Mouse (Mus musculus) heart, embryonic 11.5 days (tissue): ENCODE data around the gene Agps. TPM values are rescaled to one million over a fixed set of nuclear protein-coding genes. Genes with fewer than 3 reads are reported as not detected.

Source experiments
- ATAC-seq: fragments of 200-750 bp; cut with Nextera tagmentation; replicated peaks from 2 replicates; pipeline ENCODE4 v1.8.0; 2017; ENCODE audit warnings: moderate library complexity; ENCODE audit not compliant: insufficient number of reproducible peaks, low FRiP score, low TSS enrichment
- H3K27ac ChIP-seq: fragments of 300-500 bp; sonication (generic); 2 replicates; pipeline ENCODE4 v1.5.1; 2014; ENCODE audit warnings: mild to moderate bottlenecking, low read depth, low read length
- H3K27me3 ChIP-seq: fragments of 300-500 bp; sonication (generic); 2 replicates; pipeline ENCODE4 v1.6.1; 2014; ENCODE audit warnings: mild to moderate bottlenecking, low read length, mixed read lengths; ENCODE audit not compliant: control insufficient read depth, insufficient read depth
- H3K36me3 ChIP-seq: fragments of 300-500 bp; sonication (generic); 2 replicates; pipeline ENCODE4 v1.6.1; 2014; ENCODE audit warnings: mild to moderate bottlenecking, low read length, moderate library complexity, mixed read lengths; ENCODE audit not compliant: control insufficient read depth, insufficient read depth
- H3K4me1 ChIP-seq: fragments of 300-500 bp; sonication (generic); 2 replicates; pipeline ENCODE4 v1.6.1; 2014; ENCODE audit warnings: low read length; ENCODE audit not compliant: control insufficient read depth, insufficient read depth
- H3K4me2 ChIP-seq: fragments of 300-500 bp; sonication (generic); 2 replicates; pipeline ENCODE4 v1.6.1; 2014; ENCODE audit warnings: mild to moderate bottlenecking, moderate library complexity
- H3K4me3 ChIP-seq: fragments of 300-500 bp; sonication (generic); 2 replicates; pipeline ENCODE4 v1.5.1; 2014; ENCODE audit warnings: low read depth, low read length
- H3K9ac ChIP-seq: fragments of 300-500 bp; sonication (generic); 2 replicates; pipeline ENCODE4 v1.6.1; 2014; ENCODE audit warnings: mild to moderate bottlenecking, low read depth, low read length, moderate library complexity
- H3K9me3 ChIP-seq: fragments of 300-500 bp; sonication (generic); replicated peaks from 2 replicates; pipeline ENCODE4 v1.6.1; 2016; ENCODE audit warnings: low read length; ENCODE audit not compliant: control insufficient read depth
- whole genome bisulfite sequencing: fragments of 180-500 bp; shearing (Covaris S2); extraction: QIAGEN DNeasy Blood & Tissue Kit; methylation state at CpG from one replicate; pipeline ENCODE4 v1.1.7; 2014; ENCODE audit not compliant: insufficient replicate concordance; 5-methylcytosine and 5-hydroxymethylcytosine counted together
- polyA plus RNA-seq: library from polyadenylated mRNA; unstranded; fragments of >200 nt; fragmentation: Nextera tagmentation; extraction: Ambion mirVana; gene quantifications from 2 replicates; pipeline ENCODE4 v1.2.1, GENCODE M21; 2014

The Agps gene
- polyA plus RNA-seq, 1 experiment from 2014 or later, result 29.2 TPM

DNA sequence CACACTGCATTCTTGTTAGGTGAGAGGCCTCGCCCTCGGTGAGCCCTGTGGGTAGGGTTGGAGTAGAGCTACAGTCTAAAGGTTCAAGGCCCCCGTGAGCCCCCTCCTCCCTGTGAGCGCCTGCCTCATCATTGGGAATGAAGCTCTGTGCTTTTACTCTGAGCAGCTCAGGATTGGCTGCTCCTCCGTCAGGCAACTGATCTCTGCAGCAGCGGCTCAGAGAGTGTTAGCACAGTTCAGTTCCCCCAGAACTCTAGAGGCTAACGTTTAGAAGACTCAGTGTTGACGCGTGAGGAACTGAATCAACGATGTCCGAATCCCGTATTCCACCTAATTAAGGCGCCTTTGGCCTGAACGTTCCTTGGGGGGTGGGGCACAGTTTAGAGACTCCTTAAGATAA, 123.7 kb downstream of the Agps start:
- no peaks in the 10 kb centered on the region for H3K27me3 ChIP-seq
- 42% methylated on average over 14 of the region's 14 CpGs for WGBS

DNA sequence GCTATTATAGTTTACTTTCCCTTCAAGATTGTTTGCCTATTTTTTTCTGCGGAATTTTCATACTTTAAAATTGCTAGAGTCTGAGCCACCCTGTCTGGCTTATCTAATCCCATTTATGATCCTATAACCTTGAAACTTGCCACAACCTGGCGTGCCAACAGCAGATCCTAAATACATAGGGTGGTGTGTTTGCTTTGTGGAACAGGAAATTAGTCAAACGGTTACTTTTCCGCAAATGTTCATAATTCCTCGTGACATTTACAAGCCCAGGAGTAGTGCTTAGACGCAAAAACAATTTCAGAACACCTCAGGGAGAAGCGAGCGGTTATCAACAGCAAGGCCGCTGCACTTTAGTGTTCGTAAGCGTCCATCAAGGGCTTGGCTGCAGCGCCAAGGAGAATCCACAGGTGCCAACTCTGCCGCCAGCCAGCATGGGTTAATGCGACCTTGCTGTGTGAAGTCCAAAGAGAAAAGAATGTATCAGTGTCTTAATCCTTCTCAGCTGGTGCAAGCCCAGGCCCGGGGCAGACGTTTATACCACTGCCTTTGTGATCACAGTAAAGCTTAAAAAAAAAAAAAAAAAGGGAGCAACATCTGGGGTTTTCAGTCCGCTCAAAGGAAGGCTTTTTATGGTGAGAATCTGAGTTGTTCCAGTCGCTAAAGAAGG, 127.3 kb downstream of the Agps start:
- ATAC-seq, result no peak
- Histone ChIP-seq H3K4me3 (no peak overlapping the region), H3K36me3 (no peaks in the 10 kb centered on the region), H3K4me2 (peak overlapping the region; percentile 37), H3K27me3 (no peaks in the 10 kb centered on the region), H3K9ac (no peak overlapping the region), H3K4me1 (peaks cover 20% of the 10 kb centered on the region), H3K9me3 (no peaks in the 10 kb centered on the region), H3K27ac (peak overlapping the region; percentile 41)
- WGBS, result 25% methylated on average over 18 of the region's 18 CpGs

More for the DNA sequence above, 123.7 kb downstream of the Agps start:
- Histone ChIP-seq H3K27ac (no peak overlapping the region), H3K36me3 (no peaks in the 10 kb centered on the region), H3K4me1 (peaks cover 13% of the 10 kb centered on the region), H3K9ac (no peak overlapping the region), H3K4me2 (peak overlapping the region; percentile 22; the same call in 1 of the 2 replicates), H3K9me3 (no peaks in the 10 kb centered on the region), H3K4me3 (no peak overlapping the region)
- ATAC-seq, result no peak

DNA sequence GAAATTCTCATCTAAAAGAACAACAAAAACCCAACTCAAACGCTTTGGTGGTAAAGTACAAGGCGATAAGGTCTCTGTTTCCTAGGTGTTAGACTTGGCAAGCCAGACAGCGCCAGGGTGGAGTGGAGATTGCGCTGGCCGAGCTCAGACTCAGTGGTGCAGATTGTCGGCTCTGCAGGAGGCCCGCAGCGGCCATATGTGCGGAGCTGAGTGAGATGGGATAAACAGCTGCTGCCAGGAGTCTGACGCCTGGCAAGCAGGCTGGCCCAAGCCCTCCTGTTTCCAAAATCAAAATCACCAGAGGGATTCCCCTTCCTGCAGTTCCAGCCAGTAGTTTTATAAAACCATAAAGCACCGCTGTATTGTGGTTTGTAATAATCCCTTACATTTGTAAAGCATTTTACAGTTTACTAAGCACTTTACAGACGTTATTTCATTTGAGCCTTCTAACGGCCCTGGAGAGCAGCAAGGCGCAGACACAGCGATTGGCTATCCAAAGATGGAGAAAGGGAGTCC, 127.9 kb downstream of the Agps start:
- H3K4me2 ChIP-seq, result peak overlapping the region; percentile 37
- ATAC-seq, result no peak

DNA sequence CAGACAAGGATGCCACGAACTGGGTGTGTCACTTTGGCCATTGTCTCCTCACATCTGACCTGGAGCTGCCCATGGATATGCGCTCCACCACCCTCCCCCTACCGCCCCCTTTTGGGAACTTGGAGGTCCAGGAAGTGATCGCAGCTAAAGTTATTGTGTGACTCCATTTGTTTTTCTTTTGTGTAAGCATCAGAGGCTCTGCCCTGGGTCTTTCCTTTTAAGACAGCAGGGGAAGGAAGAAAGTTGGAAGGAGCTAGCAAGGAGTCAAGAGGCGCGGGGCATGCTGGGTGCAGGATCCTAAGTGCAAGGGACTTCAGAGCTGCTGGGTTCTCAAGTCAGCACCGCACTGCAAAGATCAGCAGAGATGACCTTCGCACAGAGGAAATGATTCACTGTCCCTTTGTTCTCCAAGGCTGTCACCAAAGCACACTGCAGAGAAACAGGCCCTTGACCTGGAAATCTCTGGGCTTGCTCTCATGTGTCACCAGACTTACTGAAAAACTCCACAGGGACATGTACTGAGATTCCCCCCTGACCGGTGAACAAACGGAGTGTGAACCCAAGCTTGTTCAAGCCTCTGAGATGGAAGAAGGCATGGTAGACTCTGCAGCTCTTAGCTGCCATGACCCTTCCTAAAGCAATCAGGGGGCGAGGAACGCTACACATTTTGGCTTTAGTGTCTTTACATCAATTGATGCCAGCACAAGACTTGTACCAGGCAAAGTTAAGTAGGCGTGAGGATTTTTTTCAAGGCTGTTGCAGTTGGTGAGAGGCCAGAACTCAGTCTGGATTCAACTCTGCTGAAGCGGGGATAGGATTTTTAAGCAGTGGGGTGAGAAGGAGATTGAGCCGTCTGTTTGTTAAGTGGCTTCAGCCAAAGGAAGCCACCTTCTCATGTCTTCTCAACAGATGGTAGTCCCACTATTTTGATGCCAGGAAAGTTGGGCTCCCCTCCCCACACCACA, 128.7 kb downstream of the Agps start:
- 41% methylated on average over 15 of the region's 15 CpGs for WGBS

More for the DNA sequence above, 127.9 kb downstream of the Agps start:
- H3K4me3 ChIP-seq, result no peak overlapping the region
- H3K36me3 ChIP-seq, result no peaks in the 10 kb centered on the region
- H3K27me3 ChIP-seq, result no peaks in the 10 kb centered on the region
- WGBS, result 9% methylated on average over 15 of the region's 15 CpGs
- H3K9ac ChIP-seq, result no peak overlapping the region
- peaks cover 23% of the 10 kb centered on the region for H3K4me1 ChIP-seq
- H3K27ac ChIP-seq, result peak overlapping the region; percentile 41; the same call in 1 of the 2 replicates
- H3K9me3 ChIP-seq, result no peaks in the 10 kb centered on the region

DNA sequence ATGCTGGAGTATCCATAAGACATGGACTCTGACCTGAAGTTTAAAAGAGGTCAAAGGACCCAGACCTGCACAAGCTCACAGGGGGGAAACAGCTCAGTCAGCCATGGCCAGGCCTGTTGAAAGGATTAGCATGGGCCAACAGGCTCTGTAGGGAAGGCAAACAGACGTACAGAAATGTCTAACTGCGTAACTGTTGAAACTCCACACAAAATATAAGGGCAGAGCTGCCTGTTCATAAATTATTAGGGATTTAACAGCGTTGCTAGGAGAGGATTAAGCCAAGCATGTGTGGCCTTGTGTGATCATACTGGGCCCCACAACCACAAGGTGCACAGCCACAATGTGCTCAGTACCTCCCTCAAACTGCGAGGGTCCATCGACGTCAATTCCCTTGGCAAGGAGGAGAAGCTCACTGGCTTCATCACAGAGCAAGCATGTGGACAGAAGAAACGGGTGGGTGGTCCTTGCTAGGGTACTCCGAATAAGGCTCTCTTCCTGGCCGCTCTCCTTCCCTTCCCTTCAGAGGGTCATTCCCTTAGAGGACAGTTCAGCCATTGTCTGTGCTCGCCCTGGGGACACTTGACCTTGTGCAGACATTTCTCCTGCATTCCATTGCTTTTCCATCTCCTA, 131.3 kb downstream of the Agps start:
- 66% methylated on average over 10 of the region's 10 CpGs for WGBS
- Histone ChIP-seq H3K9ac (no peak overlapping the region), H3K4me1 (peaks cover 23% of the 10 kb centered on the region), H3K4me2 (no peak overlapping the region), H3K27ac (no peak overlapping the region), H3K4me3 (no peak overlapping the region), H3K27me3 (no peaks in the 10 kb centered on the region), H3K36me3 (no peaks in the 10 kb centered on the region), H3K9me3 (no peaks in the 10 kb centered on the region)
- ATAC-seq, result no peak

More for the DNA sequence above, 128.7 kb downstream of the Agps start:
- Histone ChIP-seq H3K36me3 (no peaks in the 10 kb centered on the region), H3K4me3 (no peak overlapping the region), H3K9ac (no peak overlapping the region), H3K4me1 (peaks cover 23% of the 10 kb centered on the region), H3K27me3 (no peaks in the 10 kb centered on the region), H3K9me3 (no peaks in the 10 kb centered on the region), H3K4me2 (peak overlapping the region; percentile 37), H3K27ac (peak overlapping the region; percentile 41; the same call in 1 of the 2 replicates)
- peak; percentile 48; the same call in 1 of the 2 replicates for ATAC-seq

DNA sequence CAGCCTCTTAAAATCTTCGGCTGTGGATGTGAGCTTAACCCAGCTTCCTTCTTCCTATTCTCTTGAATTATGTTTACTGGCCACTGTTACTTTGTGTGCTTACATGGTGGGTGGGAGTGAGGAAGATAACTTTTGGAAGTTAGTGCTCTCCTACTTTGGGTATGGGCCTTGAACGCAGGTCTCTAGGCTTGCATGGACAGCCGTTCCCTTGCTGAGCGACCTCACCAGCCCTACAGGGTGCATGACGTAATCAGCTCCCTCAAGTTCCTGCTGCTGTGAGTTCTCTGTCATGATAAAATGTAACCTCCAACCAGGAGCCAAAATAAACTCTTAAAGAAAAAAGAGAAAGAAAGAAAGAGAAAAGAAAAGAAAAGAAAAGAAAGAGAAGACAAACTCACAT, 132.1 kb downstream of the Agps start:
- no peaks in the 10 kb centered on the region for H3K36me3 ChIP-seq
- H3K4me1 ChIP-seq, result peaks cover 22% of the 10 kb centered on the region
- ATAC-seq, result no peak
- H3K9ac ChIP-seq, result peak overlapping the region; percentile 24; the same call in 1 of the 2 replicates
- 55% methylated on average over 5 of the region's 5 CpGs for WGBS
- H3K4me2 ChIP-seq, result peak overlapping the region; percentile 60
- no peak overlapping the region; the same call in 1 of the 2 replicates for H3K27ac ChIP-seq
- no peaks in the 10 kb centered on the region for H3K27me3 ChIP-seq
- H3K9me3 ChIP-seq, result no peaks in the 10 kb centered on the region
- H3K4me3 ChIP-seq, result no peak overlapping the region

DNA sequence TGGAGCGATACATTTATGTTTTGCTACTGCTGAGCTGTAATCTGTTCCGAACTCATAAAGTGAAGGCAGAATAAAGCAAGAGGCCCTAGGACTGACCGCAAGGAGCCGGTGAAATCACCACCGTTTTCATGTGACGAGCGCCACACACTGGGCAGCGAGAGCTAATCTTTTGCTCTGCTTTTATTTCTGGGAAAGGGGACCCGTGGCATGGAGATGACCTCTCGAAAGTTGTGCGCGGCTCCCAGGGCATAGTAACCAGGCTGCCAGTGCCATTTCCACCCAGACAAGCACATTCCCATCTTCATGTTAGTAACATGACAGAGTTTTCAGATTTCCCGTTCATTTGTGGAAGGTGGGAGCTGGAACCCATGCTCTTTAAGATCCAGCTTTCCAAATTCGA, 132.5 kb downstream of the Agps start:
- peak overlapping the region; percentile 15; the same call in 1 of the 2 replicates for H3K4me3 ChIP-seq
- H3K36me3 ChIP-seq, result no peaks in the 10 kb centered on the region
- H3K9me3 ChIP-seq, result no peaks in the 10 kb centered on the region
- H3K27me3 ChIP-seq, result no peaks in the 10 kb centered on the region
- peak; percentile 66; the same call in 1 of the 2 replicates for ATAC-seq
- peak overlapping the region; percentile 24; the same call in 1 of the 2 replicates for H3K9ac ChIP-seq
- peak overlapping the region; percentile 30; the same call in 1 of the 2 replicates for H3K27ac ChIP-seq
- H3K4me2 ChIP-seq, result peak overlapping the region; percentile 60
- H3K4me1 ChIP-seq, result peaks cover 18% of the 10 kb centered on the region
- WGBS, result 8% methylated on average over 14 of the region's 14 CpGs

DNA sequence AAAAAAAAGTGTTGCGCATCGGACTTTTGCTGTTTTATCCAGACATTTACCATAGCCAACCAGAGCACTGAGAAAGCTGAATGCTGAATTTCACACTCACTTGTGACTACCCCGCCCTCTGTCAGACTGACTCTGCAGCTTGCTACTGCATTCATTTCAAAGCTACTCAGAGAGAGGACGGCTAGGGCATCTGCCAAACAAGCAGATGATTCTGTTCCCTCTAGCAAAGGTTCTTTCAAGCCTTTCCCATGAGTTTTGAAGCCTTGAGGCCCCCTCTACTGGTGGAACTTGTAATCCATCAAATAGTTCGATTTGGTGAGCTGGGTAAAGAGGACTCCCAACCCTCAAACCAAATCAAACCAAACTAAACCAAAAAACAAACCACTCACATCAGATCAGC, 133.0 kb downstream of the Agps start:
- H3K36me3 ChIP-seq, result no peaks in the 10 kb centered on the region
- peaks cover 16% of the 10 kb centered on the region for H3K4me1 ChIP-seq
- peak overlapping the region; percentile 30; the same call in 1 of the 2 replicates for H3K27ac ChIP-seq
- H3K4me3 ChIP-seq, result peak overlapping the region; percentile 15; the same call in 1 of the 2 replicates
- H3K9me3 ChIP-seq, result no peaks in the 10 kb centered on the region
- 19% methylated on average over 5 of the region's 5 CpGs for WGBS
- no peaks in the 10 kb centered on the region for H3K27me3 ChIP-seq
- ATAC-seq, result no peak
- no peak overlapping the region for H3K9ac ChIP-seq
- H3K4me2 ChIP-seq, result peak overlapping the region; percentile 60
